Mouse (Mus musculus): ENCODE measurements around the gene Galns. TPM values are rescaled to one million over a fixed set of nuclear protein-coding genes. Genes with fewer than 3 reads are reported as not detected.

Gene Galns
- total RNA-seq (2021), result 10 to 100 TPM; 11.2 TPM

DNA sequence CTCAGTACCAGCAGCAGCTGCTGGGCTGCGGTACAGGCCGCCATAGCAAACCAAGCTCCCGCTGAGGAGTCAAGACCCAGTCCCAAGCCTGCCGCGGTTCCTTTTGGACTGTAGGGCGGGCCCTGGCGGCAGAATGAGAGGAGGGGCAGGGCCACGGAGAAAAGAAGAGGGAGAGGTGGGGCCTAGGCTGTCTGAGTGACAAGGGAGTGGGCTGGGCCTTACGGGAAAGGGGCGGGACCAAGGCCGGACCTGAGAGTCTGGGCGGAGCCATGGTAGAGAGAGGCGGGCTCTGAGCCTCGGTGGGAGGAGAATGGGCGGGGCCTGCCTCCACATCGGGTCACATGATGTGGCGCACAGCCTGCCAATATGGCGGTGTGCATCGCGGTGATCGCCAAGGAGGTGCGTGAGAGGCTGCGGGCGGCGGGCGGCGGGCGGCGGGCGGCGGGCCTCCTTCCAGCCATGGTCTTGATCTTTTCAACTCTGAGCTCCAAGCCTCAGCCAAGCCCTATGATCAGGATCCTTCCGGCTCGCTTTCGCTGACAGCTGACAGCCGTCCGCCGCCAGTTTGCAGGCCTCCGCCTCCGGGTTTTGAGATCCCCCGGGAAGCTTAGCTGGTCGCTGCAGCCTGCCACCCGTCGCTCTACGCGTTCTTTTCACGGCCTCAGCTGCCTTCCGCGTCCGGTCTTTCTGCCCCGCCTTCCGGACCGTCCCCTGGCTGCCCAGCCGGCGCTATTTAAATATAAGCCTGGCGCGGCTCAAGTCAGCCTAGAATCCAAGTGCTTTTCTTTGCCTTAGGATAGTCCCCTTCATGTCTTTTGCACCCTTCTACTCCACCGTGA is at the start of gene Galns, which contains the start of gene Trappc2l:
Gene Galns (minus strand): TSS at position 169 of the 839 bp plus-strand sequence.
Gene Trappc2l (plus strand): TSS at position 346 of the 839 bp plus-strand sequence.
- peak; percentile 76 to 81 for DNase-seq (ENCODE audit: extremely low spot score in 1 of 2, low spot score in 1 of 2)

GRCm38 (mm10) chr8:122660022-122660421 is 48.8 kb upstream of the Galns start:
- DNase-seq (ENCODE audit: extremely low spot score in 1 of 2, low spot score in 1 of 2), result peak in 1 of 2 experiments; percentile 48

DNA sequence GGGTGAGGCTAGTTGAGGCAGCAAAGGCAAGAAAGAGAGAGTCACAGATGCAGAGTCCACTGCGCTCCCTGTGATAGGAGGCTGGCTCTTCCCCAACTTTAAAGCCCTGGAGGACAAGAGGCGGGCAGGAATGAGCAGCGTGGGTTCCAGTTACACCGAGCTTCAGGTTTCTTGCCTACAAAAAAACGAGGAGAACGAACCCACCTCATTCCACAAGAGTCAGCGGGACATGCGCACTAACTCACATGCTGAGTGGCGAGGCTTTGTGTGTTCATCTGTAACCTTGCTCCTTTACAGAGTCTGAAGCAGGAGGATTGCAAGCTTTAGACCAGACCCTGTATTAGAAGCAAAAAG is 47.5 kb upstream of the Galns start:
- no peak for DNase-seq (ENCODE audit: extremely low spot score in 1 of 2, low spot score in 1 of 2)

- DNase-seq (ENCODE audit: extremely low spot score in 1 of 2, low spot score in 1 of 2), result no peak
Observed at GRCm38 (mm10) chr8:122658149-122658806, 47.0 kb upstream of the Galns start.

GRCm38 (mm10) chr8:122656056-122656999 is 45.1 kb upstream of the Galns start:
- DNase-seq (ENCODE audit: extremely low spot score in 1 of 2, low spot score in 1 of 2), result no peak

DNA sequence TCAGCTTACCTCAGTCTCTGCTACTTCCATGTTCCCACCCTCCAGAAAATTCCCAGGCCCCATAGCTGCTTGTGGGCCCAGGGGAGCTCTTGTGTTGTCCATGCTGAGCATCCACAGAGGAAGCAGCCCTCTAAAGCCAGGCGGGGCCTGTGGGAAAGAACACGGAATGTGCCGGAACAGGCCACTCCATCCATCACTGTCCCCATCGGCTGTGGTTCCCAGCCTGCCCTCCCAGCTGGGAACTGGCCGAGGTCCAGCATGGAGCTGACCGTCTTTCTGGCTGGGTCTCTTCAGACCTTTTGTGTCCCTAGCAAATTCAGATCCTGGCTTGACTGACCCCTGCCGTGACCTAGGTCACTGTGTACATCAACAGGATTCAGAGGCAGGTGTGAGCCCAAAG is 43.5 kb upstream of the Galns start:
- no peak for DNase-seq (ENCODE audit: extremely low spot score in 1 of 2, low spot score in 1 of 2)

DNA sequence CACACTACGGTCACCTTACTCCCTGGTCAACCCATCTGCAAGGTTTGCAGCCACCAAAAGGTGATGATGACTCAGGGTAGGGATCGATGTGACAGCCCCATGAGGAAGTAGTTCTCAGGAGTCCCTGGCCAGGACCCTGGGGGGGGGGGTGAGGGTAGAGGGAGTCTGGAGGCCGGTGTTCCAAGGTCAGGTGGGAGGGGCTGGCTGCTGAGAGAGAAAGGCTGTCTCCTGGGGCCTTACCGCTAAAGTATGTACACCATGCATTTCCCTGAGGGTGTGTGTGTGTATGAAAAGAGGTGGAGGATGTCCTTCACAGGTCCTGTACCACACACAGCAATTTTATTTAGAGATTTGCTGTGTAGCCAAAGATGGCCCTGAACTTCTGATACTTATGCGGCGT is 41.4 kb upstream of the Galns start:
- DNase-seq (ENCODE audit: extremely low spot score in 1 of 2, low spot score in 1 of 2), result no peak

- DNase-seq (ENCODE audit: extremely low spot score in 1 of 2, low spot score in 1 of 2), result no peak
Observed at GRCm38 (mm10) chr8:122651326-122651921, 40.2 kb upstream of the Galns start.

GRCm38 (mm10) chr8:122648192-122648970 is 37.1 kb upstream of the Galns start:
- DNase-seq (ENCODE audit: extremely low spot score in 1 of 2, low spot score in 1 of 2), result no peak

DNA sequence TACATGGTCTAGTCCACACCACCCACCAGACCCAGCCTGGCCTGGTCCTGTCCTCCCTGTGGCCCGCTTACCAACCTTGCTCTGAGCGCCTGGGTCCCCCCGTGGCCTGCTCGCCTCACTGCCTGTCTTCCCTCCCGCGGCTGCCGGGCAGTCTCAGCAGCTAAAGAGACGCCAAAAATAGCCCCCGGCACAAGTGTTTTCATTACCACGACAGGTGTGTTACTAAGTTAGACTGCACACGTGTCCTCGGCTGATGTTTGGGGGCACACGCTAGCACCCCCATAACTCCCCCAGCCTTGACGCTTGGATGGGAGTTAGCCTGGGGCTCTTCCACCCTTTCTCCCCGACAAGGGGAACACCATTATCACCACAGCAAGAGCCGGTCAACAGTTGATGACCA is 35.1 kb upstream of the Galns start:
- DNase-seq (ENCODE audit: extremely low spot score in 1 of 2, low spot score in 1 of 2), result no peak

- DNase-seq (ENCODE audit: extremely low spot score in 1 of 2, low spot score in 1 of 2), result no peak
Observed at GRCm38 (mm10) chr8:122644175-122644954, 33.1 kb upstream of the Galns start.

DNA sequence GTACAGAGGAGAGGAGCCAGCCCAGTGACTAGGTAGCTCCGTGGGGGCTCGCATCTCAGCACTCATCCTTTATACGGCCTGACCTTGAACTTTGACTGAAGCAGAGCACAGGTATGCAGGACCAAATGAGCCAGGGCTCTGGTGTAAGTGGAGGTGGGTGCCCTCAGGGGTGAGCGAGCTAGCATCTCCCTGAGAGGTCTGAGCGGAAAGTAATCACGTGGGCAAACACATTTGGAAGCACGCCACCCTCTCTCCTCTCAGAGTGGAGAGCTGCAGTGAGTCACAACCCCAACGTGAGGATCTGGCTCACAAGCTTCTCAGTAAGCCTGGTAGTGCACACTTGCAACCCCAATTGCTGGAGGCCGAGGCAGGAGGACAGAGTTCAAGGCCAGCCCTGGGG is 30.8 kb upstream of the Galns start:
- peak in 1 of 2 experiments; percentile 31 for DNase-seq (ENCODE audit: extremely low spot score in 1 of 2, low spot score in 1 of 2)

DNA sequence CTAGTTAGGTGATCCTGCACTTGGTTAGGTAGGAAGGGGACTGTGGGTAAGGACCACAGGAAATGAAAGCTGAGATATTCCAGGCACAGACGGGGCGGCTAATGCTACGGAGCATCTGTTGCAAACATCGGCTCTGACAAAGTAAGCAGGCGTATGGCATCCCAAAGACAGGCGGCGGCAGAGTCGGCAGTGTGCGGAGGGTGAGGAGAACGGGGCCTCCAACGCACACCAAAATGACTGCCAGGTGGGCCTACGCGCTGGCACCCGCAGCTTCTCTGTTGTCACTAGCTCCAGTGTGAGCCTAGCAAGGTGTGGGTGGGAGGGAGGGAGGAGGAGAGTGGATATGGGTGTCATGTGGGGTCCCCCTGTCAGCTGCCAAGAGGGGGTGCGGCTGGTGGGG is 30.1 kb upstream of the Galns start:
- DNase-seq (ENCODE audit: extremely low spot score in 1 of 2, low spot score in 1 of 2), result peak; percentile 53 to 59

DNA sequence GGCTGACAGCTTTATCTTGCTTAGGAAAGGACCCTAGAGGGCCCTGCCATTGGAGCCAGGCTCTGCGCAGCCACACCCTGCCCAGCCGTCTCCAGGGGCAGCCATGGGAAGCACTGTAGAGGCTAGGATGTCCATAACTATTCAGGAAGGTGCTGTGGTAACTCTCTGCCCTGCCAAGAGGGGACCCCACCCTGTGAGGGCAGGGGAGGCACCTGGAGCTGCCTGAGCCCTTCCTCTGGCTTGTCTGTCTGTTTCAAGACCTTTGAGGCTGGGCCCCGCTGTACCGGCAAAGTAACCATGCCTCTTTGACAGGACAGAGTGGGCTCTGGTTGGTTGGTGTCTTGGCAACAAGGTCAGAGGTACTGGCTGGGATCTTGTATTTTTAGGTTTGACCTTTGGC is 29.6 kb upstream of the Galns start:
- DNase-seq (ENCODE audit: extremely low spot score in 1 of 2, low spot score in 1 of 2), result no peak

DNA sequence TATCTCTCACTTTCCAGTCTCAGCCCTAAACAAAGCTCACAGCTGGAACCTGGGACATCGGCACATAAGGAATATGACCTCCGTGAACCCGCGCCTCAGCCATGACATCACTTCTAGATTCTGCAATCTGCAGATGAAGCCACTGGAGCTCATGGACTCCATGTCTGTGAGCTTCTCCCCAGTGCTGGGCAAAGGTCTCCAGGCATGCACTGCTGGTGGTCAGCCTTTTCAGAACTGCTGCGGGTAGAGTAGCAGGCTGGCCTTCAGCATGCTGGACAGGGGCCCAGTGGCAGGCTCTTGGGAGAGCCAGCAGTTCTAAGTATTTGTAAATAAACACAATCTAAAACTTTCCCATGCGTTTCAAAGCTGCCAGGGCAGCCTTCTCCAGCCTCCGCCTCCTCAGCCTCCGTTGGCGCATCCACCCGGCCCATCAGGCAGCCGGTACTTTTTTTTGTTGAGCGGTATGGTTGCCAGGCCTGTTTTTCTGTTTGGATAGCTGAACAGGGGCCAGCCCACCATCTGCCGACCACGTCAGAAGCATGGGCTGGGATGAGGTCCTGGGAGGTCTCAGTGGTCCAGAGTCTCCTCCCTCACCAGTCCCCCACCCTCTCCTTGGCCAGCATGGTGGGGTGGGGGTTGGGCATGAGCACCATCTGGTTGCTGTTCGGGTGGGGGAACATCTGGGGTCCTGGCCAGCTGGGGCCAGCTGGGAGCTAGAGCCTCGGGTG is 28.4 kb upstream of the Galns start:
- peak in 1 of 2 experiments; percentile 28 for DNase-seq (ENCODE audit: extremely low spot score in 1 of 2, low spot score in 1 of 2)

- DNase-seq (ENCODE audit: extremely low spot score in 1 of 2, low spot score in 1 of 2), result no peak
Observed at GRCm38 (mm10) chr8:122638601-122639000, 27.3 kb upstream of the Galns start.

DNA sequence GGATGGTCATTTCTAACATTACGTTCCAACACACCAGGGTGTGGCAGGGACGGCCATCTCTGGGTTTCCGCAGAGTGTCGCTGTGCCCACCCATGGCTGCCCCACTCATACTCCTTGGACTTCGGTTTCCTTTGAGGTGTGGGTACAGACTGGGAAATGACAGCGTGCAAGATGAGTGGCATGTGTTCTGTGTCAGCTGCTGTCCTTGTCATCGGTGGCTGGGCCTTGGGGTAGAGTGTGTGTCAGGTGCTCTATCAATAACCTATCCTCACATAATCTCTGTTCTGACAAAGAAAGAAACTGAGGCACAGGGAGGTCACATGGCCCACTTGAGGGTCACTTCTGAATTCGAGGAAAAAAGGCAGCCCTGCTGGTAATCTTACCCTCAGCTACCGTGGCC is 26.0 kb upstream of the Galns start:
- DNase-seq (ENCODE audit: extremely low spot score in 1 of 2, low spot score in 1 of 2), result no peak

DNA sequence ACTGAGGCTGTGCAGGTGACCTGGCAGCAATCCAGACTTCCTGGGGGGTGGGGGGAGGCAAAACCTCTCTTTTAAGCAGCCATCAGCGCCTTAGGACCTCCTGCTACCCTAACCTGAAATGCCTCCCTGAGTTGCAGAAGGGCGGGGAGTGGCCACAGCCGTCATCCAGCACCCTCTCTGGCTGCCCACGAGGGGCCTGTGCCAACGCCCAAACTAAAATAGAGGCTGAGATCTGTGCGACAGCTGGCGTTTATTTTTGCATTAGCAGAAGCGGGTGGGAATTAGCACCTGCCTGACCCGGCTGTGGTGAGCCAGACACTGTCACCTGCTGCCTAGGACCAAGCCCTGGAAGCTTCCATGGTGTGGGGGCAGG is 25.5 kb upstream of the Galns start:
- DNase-seq (ENCODE audit: extremely low spot score in 1 of 2, low spot score in 1 of 2), result no peak
